Mouse (Mus musculus) heart, adult 8-10 months (tissue): Measurements from ENCODE around the gene Frmd8. TPM values are rescaled to one million over a fixed set of nuclear protein-coding genes. Genes with fewer than 3 reads are reported as not detected.
"Not testable (repeated sequence)": the region's sequence is repeated elsewhere in the genome, so short reads cannot be mapped to it uniquely, and the experiment has no call there.

Experiments
- DNase-seq: peaks from one replicate; pipeline ENCODE4 v3.0.0; 2022; ENCODE audit warnings: low spot score
- total RNA-seq, 4 experiments: library from RNA; stranded (reverse); gene quantifications; 2 replicates each; pipeline ENCODE4 v1.2.4; 2022

Gene Frmd8
- total RNA-seq, 4 experiments from 2014 or later: 7.1 to 8.1 (median 7.5) TPM

- DNase-seq: no peak
These were observed 50.1 kb downstream of the Frmd8 start for GRCm38 (mm10) chr19:5824826-5825617.

- DNase-seq: no peak
These were observed 50.8 kb downstream of the Frmd8 start for GRCm38 (mm10) chr19:5824043-5824825.

- DNase-seq: no peak
These were observed 51.7 kb downstream of the Frmd8 start for GRCm38 (mm10) chr19:5823266-5823839.

GRCm38 (mm10) chr19:5822834-5823205 is 52.3 kb downstream of the Frmd8 start:
- DNase-seq: no peak

- no peak for DNase-seq
These were observed 52.8 kb downstream of the Frmd8 start for GRCm38 (mm10) chr19:5822174-5822833.

- DNase-seq: no peak
These were observed 53.3 kb downstream of the Frmd8 start for GRCm38 (mm10) chr19:5821847-5822173.

GRCm38 (mm10) chr19:5819549-5819948 is 55.5 kb downstream of the Frmd8 start:
- no peak for DNase-seq

- no peak for DNase-seq
These were observed 56.5 kb downstream of the Frmd8 start for GRCm38 (mm10) chr19:5818590-5818977.

GRCm38 (mm10) chr19:5817703-5818589 is 57.1 kb downstream of the Frmd8 start:
- peak; percentile 91 for DNase-seq

GRCm38 (mm10) chr19:5815928-5816327 is 59.1 kb downstream of the Frmd8 start:
- no peak for DNase-seq

GRCm38 (mm10) chr19:5815010-5815409 is 60.1 kb downstream of the Frmd8 start:
- DNase-seq: no peak

- DNase-seq: not testable (repeated sequence)
These were observed 61.0 kb downstream of the Frmd8 start for GRCm38 (mm10) chr19:5814048-5814447.

GRCm38 (mm10) chr19:5813567-5813966 is 61.5 kb downstream of the Frmd8 start:
- no peak for DNase-seq

GRCm38 (mm10) chr19:5811771-5812504 is 63.1 kb downstream of the Frmd8 start:
- DNase-seq: peak; percentile 91

- DNase-seq: no peak
These were observed 64.1 kb downstream of the Frmd8 start for GRCm38 (mm10) chr19:5810840-5811563.

GRCm38 (mm10) chr19:5810103-5810839 is 64.8 kb downstream of the Frmd8 start:
- peak; percentile 76 for DNase-seq

- no peak for DNase-seq
These were observed 65.4 kb downstream of the Frmd8 start for GRCm38 (mm10) chr19:5809712-5810089.

GRCm38 (mm10) chr19:5808955-5809711 is 65.9 kb downstream of the Frmd8 start:
- DNase-seq: no peak
